Comparison of ENCODE assay signal across 21 mouse cellular contexts in genomic region chr13:4576921-4577320, GRCm38 (mm10). TPM values are rescaled to one million over a fixed set of nuclear protein-coding genes. Genes with fewer than 3 reads are reported as not detected.
DNase-seq lines count a peak whose midpoint lies in the region; ATAC-seq and TF ChIP-seq lines count a peak whose summit lies in the region.
"Had no signal": no experiment of that assay in that cellular context is flagged by ENCODE, and none has a peak within 500 bp of the region (broad histone marks: within the 10 kb centered on the region; RNA-seq: fewer than 3 reads in every experiment).

No protein-coding gene starts in this region.

- DNase-seq in kidney, adult 2 months: peak; percentile 66
- DNase-seq in kidney, adult 9 months: peak; percentile 69
- no peak for DNase-seq in kidney, postnatal 4 days
- DNase-seq: adrenal gland, adult 2 months; adrenal gland, adult 8-10 months; adrenal gland, postnatal 10 days; adrenal gland, postnatal 14 days; adrenal gland, postnatal 25 days; adrenal gland, postnatal 36 days; B cell, adult 2 months; cerebellum, adult 11 months; cerebellum, adult 11-12 months; cerebellum, adult 18-20 months had no signal

- H3K9me3 ChIP-seq in kidney, embryonic 16.5 days (ENCODE audit: low read length): peaks cover 3% of the 10 kb centered on the region; the same call in 1 of the 2 replicates
- H3K9me3 ChIP-seq: G1E had no signal

- H3K4me3 ChIP-seq in kidney, adult 2 months (ENCODE audit: insufficient read depth, low read depth, low read length): no peak overlapping the region
- H3K4me3 ChIP-seq in kidney, embryonic 16.5 days (ENCODE audit: low read length): no peak overlapping the region

- no peak for ATAC-seq in kidney, embryonic 16.5 days (ENCODE audit: low FRiP score, low TSS enrichment)
- ATAC-seq: activated CD4-positive, CD25-positive, alpha-beta regulatory T cell, adult 4 months; CD4-positive, CD25-positive, alpha-beta regulatory T cell, adult 4 months; Patski had no signal

- 32% methylated on average over 1 of the region's 1 CpGs for WGBS in kidney, adult 2 months
- WGBS in kidney, embryonic 16.5 days: 82% methylated on average over 1 of the region's 1 CpGs

- H3K4me2 ChIP-seq in kidney, embryonic 16.5 days (replicated peaks; ENCODE audit: low read depth, low read length): no peak overlapping the region

- H3K27ac ChIP-seq in kidney, adult 2 months (ENCODE audit: insufficient read depth, low read depth, low read length): no peak overlapping the region; the same call in 1 of the 2 replicates
- H3K27ac ChIP-seq in kidney, embryonic 16.5 days (ENCODE audit: low read length): no peak overlapping the region

- no peaks in the 10 kb centered on the region for H3K27me3 ChIP-seq in kidney, adult 2 months (replicated peaks; ENCODE audit: control insufficient read depth, insufficient read depth, low read length)
- H3K27me3 ChIP-seq in kidney, embryonic 16.5 days (ENCODE audit: insufficient read depth, low read length): no peaks in the 10 kb centered on the region
- H3K27me3 ChIP-seq: CH12.LX, Patski had no signal

- no peak for TF ChIP-seq POLR2A in kidney, adult 2 months (IDR thresholded peaks at IDR 0.05; ENCODE audit: low read depth, low read length)

- H3K36me3 ChIP-seq in kidney, adult 2 months (ENCODE audit: control insufficient read depth, insufficient read depth, low read length): peaks cover 14% of the 10 kb centered on the region; the same call in 1 of the 2 replicates
- H3K36me3 ChIP-seq in kidney, embryonic 16.5 days (ENCODE audit: insufficient read depth, low read length): no peaks in the 10 kb centered on the region
- H3K36me3 ChIP-seq: G1E had no signal

- no peak for TF ChIP-seq CTCF in kidney, adult 2 months (conservative IDR thresholded peaks at IDR 0.05; ENCODE audit: insufficient read depth, insufficient read length, low read depth, low read length)

- H3K9ac ChIP-seq in kidney, embryonic 16.5 days (replicated peaks; ENCODE audit: low read length): no peak overlapping the region

- no peaks in the 10 kb centered on the region; the same call in 1 of the 2 replicates for H3K4me1 ChIP-seq in kidney, adult 2 months (ENCODE audit: control insufficient read depth, insufficient read depth, low read length)
- H3K4me1 ChIP-seq in kidney, embryonic 16.5 days (ENCODE audit: insufficient read depth, low read length): no peaks in the 10 kb centered on the region

RNA-seq across cellular contexts. Expression of gene Akr1c21, which starts 3.0 kb away (rescaled TPM):
- 138 and 234 TPM in 2 replicates for polyA plus RNA-seq in kidney, adult 2 months (2012; rRNA removed)
- polyA plus RNA-seq in kidney, embryonic 16.5 days (2015; fragmentation: Nextera tagmentation; extraction: Ambion mirVana): 6.2 and 6.3 TPM in 2 replicates
- polyA plus RNA-seq: activated CD4-positive, CD25-positive, alpha-beta regulatory T cell, adult 4 months; adrenal gland, adult 2 months; brain, embryonic 14.5 days; C2C12; CD4-positive, CD25-positive, alpha-beta regulatory T cell, adult 4 months; G1E had no signal

RNA-seq across cellular contexts. Expression of gene Akr1e1, which starts 32.1 kb away (rescaled TPM):
- polyA plus RNA-seq in kidney, adult 2 months (2012; rRNA removed): 10.7 and 29.3 TPM in 2 replicates
- polyA plus RNA-seq in kidney, embryonic 16.5 days (2015; fragmentation: Nextera tagmentation; extraction: Ambion mirVana): 47.7 and 53.3 TPM in 2 replicates

RNA-seq across cellular contexts. Expression of gene Akr1c20, which starts 53.8 kb away (rescaled TPM):
- 1.2 and 2.2 TPM in 2 replicates for polyA plus RNA-seq in kidney, adult 2 months (2012; rRNA removed)
- polyA plus RNA-seq in kidney, embryonic 16.5 days (2015; fragmentation: Nextera tagmentation; extraction: Ambion mirVana): not detected in 2 replicates
- polyA plus RNA-seq: activated CD4-positive, CD25-positive, alpha-beta regulatory T cell, adult 4 months; adrenal gland, adult 2 months; brain, embryonic 14.5 days; C2C12; CD4-positive, CD25-positive, alpha-beta regulatory T cell, adult 4 months; G1E had no signal

Comparison
In these comparisons a context has a peak if more than half of its experiments do, and no peak if none do; other contexts are left out.
1. DNase-seq: peak in kidney, adult 2 months (single experiment) and kidney, adult 9 months (single experiment); none in kidney, postnatal 4 days (0 of 2).
2. RNA of gene Akr1c21, which starts 3.0 kb away (polyA plus RNA-seq): 138 to 234 TPM in kidney, adult 2 months; 6.2 to 6.3 TPM in kidney, embryonic 16.5 days; every median in the first group is over 10 times any median in the second.